Mouse (Mus musculus) layer of hippocampus, postnatal 10 days (tissue): ENCODE results near the gene Nt5c. TPM values are rescaled to one million over a fixed set of nuclear protein-coding genes. Genes with fewer than 3 reads are reported as not detected.

Experiments
- microRNA-seq, 2 experiments: library from miRNA; unstranded; fragments of <30 nt; microRNA quantifications; one replicate each; pipeline ENCODE4 v1.2.0; 2021
- total RNA-seq, 2 experiments: library from RNA; stranded (reverse); gene quantifications; 2 replicates each; pipeline ENCODE4 v1.2.3; 2021

The Nt5c gene
- total RNA-seq, 2 experiments from 2014 or later = 79.9 to 81.3 TPM

Small RNA genes within 50 kb of the gene (microRNA-seq; reads per million reads assigned to microRNA genes)
- 0 to 0.20 reads per million in 2 experiments for gene Mir3968

Other genes with a start within 250 kb of the Nt5c start
- 10 to 100 TPM; 28.6 to 31.9 TPM for gene Grin2c, start 224.6 kb downstream of the Nt5c start, total RNA-seq
- 10 to 100 TPM; 22.5 to 23.0 TPM for gene Fdxr, start 214.8 kb downstream of the Nt5c start, total RNA-seq
- 1 to 10 TPM; 7.6 to 8.1 TPM for gene Fads6, start 194.2 kb downstream of the Nt5c start, total RNA-seq
- not detected for gene Otop2, start 184.7 kb downstream of the Nt5c start, total RNA-seq
- under 1 TPM; 0.14 to 0.16 TPM for gene Ush1g, start 169.8 kb downstream of the Nt5c start, total RNA-seq
- gene Otop3, start 157.1 kb downstream of the Nt5c start, total RNA-seq = under 1 TPM; 0.45 to 0.53 TPM
- gene Hid1, start 124.1 kb downstream of the Nt5c start, total RNA-seq = 10 to 100 TPM; 78.0 to 79.3 TPM
- gene Cdr2l, start 109.9 kb downstream of the Nt5c start, total RNA-seq = 10 to 100 TPM; 18.4 to 19.1 TPM
- 10 to 100 TPM; 86.3 to 96.3 TPM for gene Mrpl58, start 88.1 kb downstream of the Nt5c start, total RNA-seq
- gene Atp5h, start 71.9 kb downstream of the Nt5c start, total RNA-seq = 100 to 1,000 TPM; 406 to 440 TPM
- gene Kctd2, start 71.7 kb downstream of the Nt5c start, total RNA-seq = 10 to 100 TPM; 57.6 to 66.7 TPM
- gene Trim80, start 51.3 kb downstream of the Nt5c start, total RNA-seq = under 1 TPM in 1 of 2 experiments, not detected in 1; 0.18 TPM
- gene Slc16a5, start 29.4 kb downstream of the Nt5c start, total RNA-seq = not detected
- gene Armc7, start 16.2 kb downstream of the Nt5c start, total RNA-seq = 10 to 100 TPM; 10.3 to 11.1 TPM
- gene Jpt1, start 22.5 kb upstream of the Nt5c start, total RNA-seq = 100 to 1,000 TPM; 315 to 332 TPM
- gene Sumo2, start 44.4 kb upstream of the Nt5c start, total RNA-seq = 100 to 1,000 TPM; 407 to 415 TPM
- 10 to 100 TPM; 48.9 to 56.3 TPM for gene Nup85, start 72.6 kb upstream of the Nt5c start, total RNA-seq
- 10 to 100 TPM; 50.2 to 54.2 TPM for gene Mrps7, start 112.1 kb upstream of the Nt5c start, total RNA-seq
- gene Gga3, start 112.2 kb upstream of the Nt5c start, total RNA-seq = 10 to 100 TPM; 48.1 to 49.1 TPM
- 10 to 100 TPM; 19.4 to 19.7 TPM for gene Mif4gd, start 121.1 kb upstream of the Nt5c start, total RNA-seq
- 10 to 100 TPM; 52.2 to 59.5 TPM for gene Slc25a19, start 136.4 kb upstream of the Nt5c start, total RNA-seq
- gene Grb2, start 216.7 kb upstream of the Nt5c start, total RNA-seq = 100 to 1,000 TPM; 160 to 186 TPM